Mouse (Mus musculus) embryonic facial prominence, embryonic 13.5 days (tissue): Measurements from ENCODE around the gene Ptpro. TPM values are rescaled to one million over a fixed set of nuclear protein-coding genes. Genes with fewer than 3 reads are reported as not detected.

Experiments used
- ATAC-seq: fragments of 200-750 bp; cut with Nextera tagmentation; 2 replicates; pipeline ENCODE4 v1.8.0; 2017; ENCODE audit warnings: low read depth; ENCODE audit not compliant: insufficient number of reproducible peaks, insufficient read depth, low FRiP score, low TSS enrichment
- H3K27ac ChIP-seq: fragments of 300-500 bp; sonication (generic); 2 replicates; pipeline ENCODE4 v1.5.1; 2015; ENCODE audit warnings: moderate library complexity, mild to moderate bottlenecking, inconsistent platforms
- H3K27me3 ChIP-seq: fragments of 300-500 bp; sonication (generic); 2 replicates; pipeline ENCODE4 v1.6.1; 2015; ENCODE audit warnings: mild to moderate bottlenecking, inconsistent platforms
- H3K36me3 ChIP-seq: fragments of 300-500 bp; sonication (generic); 2 replicates; pipeline ENCODE4 v1.6.1; 2015; ENCODE audit warnings: mild to moderate bottlenecking, inconsistent platforms
- H3K4me1 ChIP-seq: fragments of 300-500 bp; sonication (generic); 2 replicates; pipeline ENCODE4 v1.6.1; 2015; ENCODE audit warnings: inconsistent platforms
- H3K4me2 ChIP-seq: fragments of 300-500 bp; sonication (generic); 2 replicates; pipeline ENCODE4 v1.6.1; 2015; ENCODE audit warnings: moderate library complexity, mild to moderate bottlenecking, inconsistent platforms
- H3K4me3 ChIP-seq: fragments of 300-500 bp; sonication (generic); 2 replicates; pipeline ENCODE4 v1.5.1; 2015; ENCODE audit warnings: mild to moderate bottlenecking, inconsistent platforms
- H3K9ac ChIP-seq: fragments of 300-500 bp; sonication (generic); 2 replicates; pipeline ENCODE4 v1.6.1; 2015; ENCODE audit warnings: mild to moderate bottlenecking, inconsistent platforms
- H3K9me3 ChIP-seq: fragments of 300-500 bp; sonication (generic); 2 replicates; pipeline ENCODE4 v1.6.1; 2016; ENCODE audit warnings: inconsistent platforms
- WGBS: fragments of 180-500 bp; shearing (Covaris S2); methylation state at CpG from one replicate; pipeline ENCODE4 v1.1.7; 2015; ENCODE audit warnings: mixed read lengths; 5-methylcytosine and 5-hydroxymethylcytosine counted together
- polyA plus RNA-seq: library from polyadenylated mRNA; unstranded; fragments of >200 nt; fragmentation: Nextera tagmentation; extraction: Ambion mirVana; gene quantifications from 2 replicates; pipeline ENCODE4 v1.2.1, GENCODE M21; 2015

Gene Ptpro
- polyA plus RNA-seq, 1 experiment from 2014 or later, result 1.9 TPM

- WGBS, result 83% methylated on average over 4 of the region's 4 CpGs
Measured at GRCm38 (mm10) chr6:137302561-137302960, 50.4 kb downstream of the Ptpro start.

GRCm38 (mm10) chr6:137303824-137304223 lies 51.7 kb downstream of the Ptpro start:
- Histone ChIP-seq H3K27ac (no peak overlapping the region), H3K4me3 (no peak overlapping the region), H3K4me1 (no peaks in the 10 kb centered on the region), H3K27me3 (no peaks in the 10 kb centered on the region), H3K36me3 (no peaks in the 10 kb centered on the region), H3K9me3 (no peaks in the 10 kb centered on the region), H3K9ac (no peak overlapping the region), H3K4me2 (no peak overlapping the region)
- ATAC-seq, result no peak
- WGBS, result 74% methylated on average over 2 of the region's 2 CpGs

More at GRCm38 (mm10) chr6:137302561-137302960, 50.4 kb downstream of the Ptpro start:
- Histone ChIP-seq H3K4me3 (no peak overlapping the region), H3K27me3 (no peaks in the 10 kb centered on the region), H3K27ac (no peak overlapping the region), H3K4me2 (no peak overlapping the region), H3K9ac (no peak overlapping the region), H3K9me3 (no peaks in the 10 kb centered on the region), H3K4me1 (no peaks in the 10 kb centered on the region), H3K36me3 (no peaks in the 10 kb centered on the region)
- ATAC-seq, result no peak

- H3K27me3 ChIP-seq, result no peaks in the 10 kb centered on the region
- no peak for ATAC-seq
- H3K9me3 ChIP-seq, result no peaks in the 10 kb centered on the region
- no peaks in the 10 kb centered on the region for H3K36me3 ChIP-seq
- H3K4me2 ChIP-seq, result no peak overlapping the region
- WGBS, result 54% methylated on average over 4 of the region's 4 CpGs
- H3K9ac ChIP-seq, result no peak overlapping the region
- peaks cover 12% of the 10 kb centered on the region; the same call in 1 of the 2 replicates for H3K4me1 ChIP-seq
- no peak overlapping the region for H3K4me3 ChIP-seq
- no peak overlapping the region for H3K27ac ChIP-seq
Measured at GRCm38 (mm10) chr6:137315265-137315664, 63.1 kb downstream of the Ptpro start.

- 84% methylated on average over 6 of the region's 6 CpGs for WGBS
- Histone ChIP-seq H3K4me1 (peaks cover 12% of the 10 kb centered on the region; the same call in 1 of the 2 replicates), H3K27ac (no peak overlapping the region), H3K36me3 (no peaks in the 10 kb centered on the region), H3K4me3 (no peak overlapping the region), H3K9me3 (no peaks in the 10 kb centered on the region), H3K27me3 (no peaks in the 10 kb centered on the region), H3K4me2 (no peak overlapping the region), H3K9ac (no peak overlapping the region)
- no peak for ATAC-seq
Measured at GRCm38 (mm10) chr6:137316358-137316757, 64.2 kb downstream of the Ptpro start.

GRCm38 (mm10) chr6:137317509-137317908 lies 65.4 kb downstream of the Ptpro start:
- no peaks in the 10 kb centered on the region for H3K27me3 ChIP-seq
- H3K9me3 ChIP-seq, result no peaks in the 10 kb centered on the region
- H3K36me3 ChIP-seq, result no peaks in the 10 kb centered on the region
- 75% methylated on average over 6 of the region's 6 CpGs for WGBS
- H3K4me1 ChIP-seq, result peaks cover 15% of the 10 kb centered on the region; the same call in 1 of the 2 replicates
- no peak overlapping the region for H3K27ac ChIP-seq
- H3K9ac ChIP-seq, result no peak overlapping the region
- no peak overlapping the region for H3K4me2 ChIP-seq
- ATAC-seq, result no peak
- H3K4me3 ChIP-seq, result no peak overlapping the region

GRCm38 (mm10) chr6:137318242-137318861 lies 66.2 kb downstream of the Ptpro start:
- Histone ChIP-seq H3K4me2 (no peak overlapping the region), H3K4me1 (peaks cover 15% of the 10 kb centered on the region; the same call in 1 of the 2 replicates), H3K36me3 (no peaks in the 10 kb centered on the region), H3K4me3 (no peak overlapping the region), H3K9me3 (no peaks in the 10 kb centered on the region), H3K27ac (no peak overlapping the region), H3K9ac (no peak overlapping the region), H3K27me3 (no peaks in the 10 kb centered on the region)
- 80% methylated on average over 12 of the region's 12 CpGs for WGBS
- ATAC-seq, result no peak

- no peak overlapping the region for H3K4me2 ChIP-seq
- H3K9ac ChIP-seq, result no peak overlapping the region
- no peak for ATAC-seq
- no peak overlapping the region for H3K4me3 ChIP-seq
- WGBS, result 19% methylated on average over 1 of the region's 1 CpGs
- H3K27ac ChIP-seq, result no peak overlapping the region
- H3K36me3 ChIP-seq, result no peaks in the 10 kb centered on the region
- H3K9me3 ChIP-seq, result no peaks in the 10 kb centered on the region
- H3K27me3 ChIP-seq, result no peaks in the 10 kb centered on the region
- peaks cover 15% of the 10 kb centered on the region; the same call in 1 of the 2 replicates for H3K4me1 ChIP-seq
Measured at GRCm38 (mm10) chr6:137319658-137320057, 67.5 kb downstream of the Ptpro start.

GRCm38 (mm10) chr6:137327718-137328117 lies 75.6 kb downstream of the Ptpro start:
- no peak overlapping the region for H3K4me3 ChIP-seq
- no peak overlapping the region for H3K27ac ChIP-seq
- WGBS, result 84% methylated on average over 9 of the region's 9 CpGs
- H3K27me3 ChIP-seq, result no peaks in the 10 kb centered on the region
- H3K36me3 ChIP-seq, result no peaks in the 10 kb centered on the region
- H3K4me1 ChIP-seq, result no peaks in the 10 kb centered on the region
- no peak for ATAC-seq
- H3K9ac ChIP-seq, result no peak overlapping the region
- no peak overlapping the region for H3K4me2 ChIP-seq
- 0 out of 2 replicates have a peak, but pooled peaks cover 3% of the 10 kb centered on the region for H3K9me3 ChIP-seq

GRCm38 (mm10) chr6:137328228-137328627 lies 76.1 kb downstream of the Ptpro start:
- Histone ChIP-seq H3K27me3 (no peaks in the 10 kb centered on the region), H3K36me3 (no peaks in the 10 kb centered on the region), H3K9me3 (0 out of 2 replicates have a peak, but pooled peaks cover 3% of the 10 kb centered on the region), H3K9ac (no peak overlapping the region), H3K27ac (no peak overlapping the region), H3K4me1 (no peaks in the 10 kb centered on the region), H3K4me3 (no peak overlapping the region), H3K4me2 (no peak overlapping the region)
- WGBS, result 72% methylated on average over 4 of the region's 4 CpGs
- ATAC-seq, result no peak

GRCm38 (mm10) chr6:137330782-137331181 lies 78.7 kb downstream of the Ptpro start:
- Histone ChIP-seq H3K9ac (no peak overlapping the region), H3K27me3 (no peaks in the 10 kb centered on the region), H3K4me2 (no peak overlapping the region), H3K4me1 (no peaks in the 10 kb centered on the region), H3K36me3 (no peaks in the 10 kb centered on the region), H3K9me3 (0 out of 2 replicates have a peak, but pooled peaks cover 3% of the 10 kb centered on the region), H3K27ac (no peak overlapping the region), H3K4me3 (no peak overlapping the region)
- ATAC-seq, result no peak
- 47% methylated on average over 5 of the region's 5 CpGs for WGBS

- 73% methylated on average over 3 of the region's 3 CpGs for WGBS
- H3K27ac ChIP-seq, result no peak overlapping the region
Measured at GRCm38 (mm10) chr6:137331826-137332225, 79.7 kb downstream of the Ptpro start.

GRCm38 (mm10) chr6:137339071-137339470 lies 87.0 kb downstream of the Ptpro start:
- no peaks in the 10 kb centered on the region for H3K27me3 ChIP-seq
- H3K4me1 ChIP-seq, result no peaks in the 10 kb centered on the region
- H3K9me3 ChIP-seq, result no peaks in the 10 kb centered on the region
- no peak for ATAC-seq
- H3K9ac ChIP-seq, result no peak overlapping the region
- WGBS, result 50% methylated on average over 4 of the region's 4 CpGs
- H3K4me2 ChIP-seq, result no peak overlapping the region
- H3K4me3 ChIP-seq, result no peak overlapping the region
- no peaks in the 10 kb centered on the region for H3K36me3 ChIP-seq
- H3K27ac ChIP-seq, result no peak overlapping the region

More at GRCm38 (mm10) chr6:137331826-137332225, 79.7 kb downstream of the Ptpro start:
- H3K4me2 ChIP-seq, result no peak overlapping the region
- H3K27me3 ChIP-seq, result no peaks in the 10 kb centered on the region
- no peak overlapping the region for H3K9ac ChIP-seq
- no peaks in the 10 kb centered on the region for H3K36me3 ChIP-seq
- H3K4me1 ChIP-seq, result no peaks in the 10 kb centered on the region
- no peak overlapping the region for H3K4me3 ChIP-seq
- 0 out of 2 replicates have a peak, but pooled peaks cover 3% of the 10 kb centered on the region for H3K9me3 ChIP-seq
- ATAC-seq, result no peak
